Mouse (Mus musculus): Measurements from ENCODE around the gene Wfs1. TPM values are rescaled to one million over a fixed set of nuclear protein-coding genes. Genes with fewer than 3 reads are reported as not detected.
"Not testable (repeated sequence)": the region's sequence is repeated elsewhere in the genome, so short reads cannot be mapped to it uniquely, and the experiment has no call there.

Wfs1 gene
- polyA plus RNA-seq, 1 experiment from 2014 or later: 18.4 TPM

DNA sequence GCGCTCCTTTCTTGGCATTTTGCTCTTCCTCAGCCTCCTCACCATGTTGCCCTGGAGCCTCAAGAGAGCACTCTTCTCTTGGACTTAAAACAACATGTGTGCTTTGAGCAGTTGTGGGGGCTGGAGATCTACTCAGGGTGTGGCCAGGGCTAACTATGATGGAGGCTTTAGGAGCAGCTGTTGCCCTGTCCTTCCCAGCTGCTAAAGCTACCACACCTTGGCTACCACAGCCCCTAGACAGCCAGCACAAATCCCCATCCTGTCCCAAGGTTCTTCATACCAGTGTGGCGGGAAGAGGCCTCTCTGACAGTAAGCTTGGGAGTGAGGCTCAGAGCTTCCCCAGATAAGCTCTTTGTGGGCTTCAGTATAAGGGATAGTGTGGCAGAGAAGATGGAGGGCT lies 43.3 kb downstream of the Wfs1 start:
- no peaks in the 10 kb centered on the region for H3K9me3 ChIP-seq (replicated peaks; ENCODE audit: control insufficient read depth, low read length)
- no peak for ATAC-seq (replicated peaks; ENCODE audit: extremely low read depth, insufficient read depth, low FRiP score)
- 83% methylated on average over 2 of the region's 2 CpGs for WGBS
- no peak overlapping the region for H3K27ac ChIP-seq (ENCODE audit: low read length)
- H3K36me3 ChIP-seq (ENCODE audit: control insufficient read depth, insufficient read depth): no peaks in the 10 kb centered on the region
- no peak overlapping the region for H3K9ac ChIP-seq (ENCODE audit: low read length)
- H3K4me2 ChIP-seq (ENCODE audit: low read depth, low read length): no peak overlapping the region
- no peak overlapping the region for H3K4me3 ChIP-seq (ENCODE audit: low read length)
- H3K27me3 ChIP-seq (ENCODE audit: control insufficient read depth, insufficient read depth, low read length): peaks cover 9% of the 10 kb centered on the region; the same call in 1 of the 2 replicates
- no peaks in the 10 kb centered on the region for H3K4me1 ChIP-seq (ENCODE audit: control insufficient read depth, insufficient read depth, low read length)

DNA sequence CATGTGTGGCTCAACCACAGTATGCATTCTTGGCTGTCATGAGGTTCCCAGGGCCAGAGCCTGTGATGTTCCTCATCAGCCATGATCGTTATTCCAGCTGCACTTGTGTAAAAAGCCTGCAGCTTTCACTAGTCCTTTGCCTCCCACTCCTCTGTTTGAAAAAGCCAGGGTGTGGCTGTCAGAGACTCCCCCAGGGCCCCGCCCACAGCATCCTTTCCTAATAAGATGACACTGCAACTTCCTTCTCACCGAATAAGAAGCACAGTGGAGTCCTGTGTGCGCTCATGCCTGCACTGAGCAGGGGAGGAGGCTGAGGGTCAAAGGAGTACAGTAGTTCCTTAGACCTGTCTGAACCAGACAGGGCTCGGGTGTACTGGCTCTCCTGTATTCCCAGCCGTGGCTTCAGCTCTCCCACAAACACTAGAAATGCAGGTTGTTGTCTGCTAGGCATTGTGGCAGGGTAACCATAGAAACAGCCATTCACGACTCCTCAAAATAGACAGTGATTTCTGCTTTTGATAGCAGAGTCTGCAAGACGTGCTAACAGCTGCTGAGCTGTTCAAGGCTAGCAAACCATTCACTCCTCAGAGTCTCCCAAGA lies 43.8 kb downstream of the Wfs1 start:
- Histone ChIP-seq H3K4me1 (ENCODE audit: control insufficient read depth, insufficient read depth, low read length) (no peaks in the 10 kb centered on the region), H3K4me2 (ENCODE audit: low read depth, low read length) (no peak overlapping the region), H3K9ac (ENCODE audit: low read length) (no peak overlapping the region), H3K27ac (ENCODE audit: low read length) (no peak overlapping the region), H3K27me3 (ENCODE audit: control insufficient read depth, insufficient read depth, low read length) (peaks cover 9% of the 10 kb centered on the region; the same call in 1 of the 2 replicates), H3K9me3 (replicated peaks; ENCODE audit: control insufficient read depth, low read length) (no peaks in the 10 kb centered on the region), H3K4me3 (ENCODE audit: low read length) (no peak overlapping the region), H3K36me3 (ENCODE audit: control insufficient read depth, insufficient read depth) (no peaks in the 10 kb centered on the region)
- WGBS: 42% methylated on average over 8 of the region's 8 CpGs
- ATAC-seq (replicated peaks; ENCODE audit: extremely low read depth, insufficient read depth, low FRiP score): no peak

DNA sequence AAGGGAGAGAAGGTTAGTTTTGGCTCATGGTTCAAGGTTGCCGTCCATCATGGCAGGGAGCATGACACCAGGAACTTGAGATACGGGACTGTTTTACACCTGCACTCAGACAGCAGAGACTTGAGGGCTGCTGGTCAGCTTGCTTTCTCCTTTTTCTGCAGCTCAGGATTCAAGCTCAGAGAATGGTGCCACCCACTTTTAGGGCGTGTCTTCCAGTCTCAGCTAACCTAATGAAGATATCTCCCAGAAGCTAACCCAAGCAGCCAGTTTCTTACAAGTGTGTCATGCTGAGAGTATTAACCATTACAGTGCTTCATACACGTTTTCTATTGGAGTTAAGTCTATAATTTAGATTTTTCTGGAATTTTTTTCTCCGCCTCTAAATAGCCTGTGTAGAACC lies 44.5 kb downstream of the Wfs1 start:
- Histone ChIP-seq H3K9ac (ENCODE audit: low read length) (no peak overlapping the region), H3K36me3 (ENCODE audit: control insufficient read depth, insufficient read depth) (no peaks in the 10 kb centered on the region), H3K4me2 (ENCODE audit: low read depth, low read length) (no peak overlapping the region), H3K4me3 (ENCODE audit: low read length) (no peak overlapping the region), H3K27ac (ENCODE audit: low read length) (no peak overlapping the region), H3K9me3 (replicated peaks; ENCODE audit: control insufficient read depth, low read length) (no peaks in the 10 kb centered on the region), H3K4me1 (ENCODE audit: control insufficient read depth, insufficient read depth, low read length) (no peaks in the 10 kb centered on the region), H3K27me3 (ENCODE audit: control insufficient read depth, insufficient read depth, low read length) (peaks cover 9% of the 10 kb centered on the region; the same call in 1 of the 2 replicates)
- no peak for ATAC-seq (replicated peaks; ENCODE audit: extremely low read depth, insufficient read depth, low FRiP score)
- whole genome bisulfite sequencing: 56% methylated on average over 5 of the region's 5 CpGs

DNA sequence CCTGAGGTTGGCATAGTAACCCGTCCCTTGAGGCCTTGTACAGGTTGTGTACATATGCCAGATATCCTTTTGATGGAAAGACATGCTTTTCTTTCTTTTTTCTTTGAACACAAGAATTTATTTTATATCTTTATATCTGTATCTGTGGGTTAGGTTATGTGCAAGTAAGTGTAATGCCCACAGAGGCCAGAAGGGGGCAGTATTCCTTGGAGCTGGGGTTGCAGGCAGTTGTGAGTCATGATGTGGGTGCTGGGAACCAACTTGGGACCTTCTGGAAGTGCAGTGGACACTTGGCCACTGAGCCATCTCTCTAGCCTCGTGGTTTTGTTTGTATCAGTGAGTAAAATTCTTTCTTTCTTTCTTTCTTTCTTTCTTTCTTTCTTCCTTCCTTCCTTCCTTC lies 46.6 kb downstream of the Wfs1 start:
- H3K4me3 ChIP-seq (ENCODE audit: low read length): no peak overlapping the region
- no peak for ATAC-seq (replicated peaks; ENCODE audit: extremely low read depth, insufficient read depth, low FRiP score)
- no peak overlapping the region for H3K9ac ChIP-seq (ENCODE audit: low read length)
- H3K9me3 ChIP-seq (replicated peaks; ENCODE audit: control insufficient read depth, low read length): no peaks in the 10 kb centered on the region
- no peak overlapping the region for H3K4me2 ChIP-seq (ENCODE audit: low read depth, low read length)
- no peaks in the 10 kb centered on the region for H3K36me3 ChIP-seq (ENCODE audit: control insufficient read depth, insufficient read depth)
- H3K27ac ChIP-seq (ENCODE audit: low read length): no peak overlapping the region
- peaks cover 3% of the 10 kb centered on the region; the same call in 1 of the 2 replicates for H3K27me3 ChIP-seq (ENCODE audit: control insufficient read depth, insufficient read depth, low read length)
- no peaks in the 10 kb centered on the region for H3K4me1 ChIP-seq (ENCODE audit: control insufficient read depth, insufficient read depth, low read length)
- 76% methylated on average over 2 of the region's 2 CpGs for WGBS

DNA sequence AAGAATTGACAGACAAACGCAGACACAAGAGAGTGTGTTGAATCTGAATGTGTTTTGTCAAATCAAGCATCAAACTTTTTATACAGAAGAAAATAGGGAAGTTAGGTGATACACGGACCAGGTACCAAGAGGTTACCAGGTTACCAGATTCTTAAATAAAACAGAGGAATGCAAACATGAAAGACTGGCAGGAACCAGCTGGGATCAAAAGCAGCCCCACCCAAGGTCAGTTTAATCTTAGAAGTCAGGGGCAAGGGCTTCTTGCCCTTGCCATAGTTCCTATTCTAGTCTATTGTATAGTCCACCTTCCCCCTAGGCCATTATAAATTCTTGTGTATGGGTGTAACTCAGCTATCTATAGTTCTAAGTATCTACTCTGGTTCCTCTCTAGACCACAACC lies 50.0 kb downstream of the Wfs1 start:
- H3K27ac ChIP-seq (ENCODE audit: low read length); ATAC-seq (replicated peaks; ENCODE audit: extremely low read depth, insufficient read depth, low FRiP score); H3K9ac ChIP-seq (ENCODE audit: low read length); H3K4me2 ChIP-seq (ENCODE audit: low read depth, low read length); H3K27me3 ChIP-seq (ENCODE audit: control insufficient read depth, insufficient read depth, low read length); H3K9me3 ChIP-seq (replicated peaks; ENCODE audit: control insufficient read depth, low read length); H3K4me3 ChIP-seq (ENCODE audit: low read length); H3K36me3 ChIP-seq (ENCODE audit: control insufficient read depth, insufficient read depth): not testable (repeated sequence)
- 57% methylated on average over 2 of the region's 2 CpGs for WGBS
- H3K4me1 ChIP-seq (ENCODE audit: control insufficient read depth, insufficient read depth, low read length): peaks cover 15% of the 10 kb centered on the region

DNA sequence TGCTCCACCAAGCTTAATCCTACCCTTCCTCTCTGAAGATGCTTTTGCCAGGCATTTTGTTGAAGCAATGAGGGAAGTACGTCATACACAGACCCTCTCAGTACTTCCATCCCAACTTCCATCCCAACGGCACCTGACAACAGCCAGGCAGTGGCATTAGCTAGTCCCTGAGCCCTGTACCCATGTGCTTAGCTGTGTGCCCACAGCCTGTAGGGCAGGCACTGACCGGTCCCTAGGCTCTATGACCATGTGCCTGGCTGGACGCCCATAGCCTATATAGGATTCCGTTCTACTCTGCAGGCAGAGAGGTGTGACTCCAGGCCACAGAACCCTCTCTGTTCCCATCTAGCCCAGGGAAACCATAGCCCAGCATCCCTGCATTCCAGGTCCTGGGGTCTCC lies 51.0 kb downstream of the Wfs1 start:
- 92% methylated on average over 5 of the region's 5 CpGs for WGBS
- no peak overlapping the region for H3K9ac ChIP-seq (ENCODE audit: low read length)

DNA sequence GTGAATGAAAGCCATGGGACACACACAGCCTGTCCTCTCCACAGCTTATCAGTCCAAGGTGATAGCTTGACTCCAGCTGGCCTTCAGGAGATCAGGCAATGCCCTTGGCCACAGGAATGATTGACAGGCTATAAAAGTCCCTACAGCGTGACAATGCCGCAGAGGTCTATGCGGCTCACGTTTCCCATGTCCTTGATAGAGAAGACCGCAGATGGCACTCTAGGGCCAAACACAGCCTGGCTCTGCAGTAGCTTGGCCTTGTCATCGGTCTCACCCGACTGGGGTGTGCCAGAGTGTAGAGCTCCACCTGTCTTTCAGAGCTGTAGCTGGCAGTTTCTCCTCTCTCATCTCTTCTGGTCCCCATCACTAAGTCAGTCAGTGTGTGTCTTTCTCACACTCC lies 52.5 kb downstream of the Wfs1 start:
- H3K4me1 ChIP-seq (ENCODE audit: control insufficient read depth, insufficient read depth, low read length): peaks cover 15% of the 10 kb centered on the region
- no peaks in the 10 kb centered on the region for H3K9me3 ChIP-seq (replicated peaks; ENCODE audit: control insufficient read depth, low read length)
- no peak overlapping the region for H3K4me3 ChIP-seq (ENCODE audit: low read length)
- no peak overlapping the region for H3K4me2 ChIP-seq (ENCODE audit: low read depth, low read length)
- no peak overlapping the region for H3K27ac ChIP-seq (ENCODE audit: low read length)
- WGBS: 41% methylated on average over 7 of the region's 7 CpGs
- H3K36me3 ChIP-seq (ENCODE audit: control insufficient read depth, insufficient read depth): no peaks in the 10 kb centered on the region
- peak; percentile 67 for ATAC-seq (replicated peaks; ENCODE audit: extremely low read depth, insufficient read depth, low FRiP score)
- H3K27me3 ChIP-seq (ENCODE audit: control insufficient read depth, insufficient read depth, low read length): no peaks in the 10 kb centered on the region; the same call in 1 of the 2 replicates
- H3K9ac ChIP-seq (ENCODE audit: low read length): no peak overlapping the region

More for the DNA sequence above, 51.0 kb downstream of the Wfs1 start:
- H3K4me3 ChIP-seq (ENCODE audit: low read length): no peak overlapping the region
- no peaks in the 10 kb centered on the region for H3K36me3 ChIP-seq (ENCODE audit: control insufficient read depth, insufficient read depth)
- H3K4me1 ChIP-seq (ENCODE audit: control insufficient read depth, insufficient read depth, low read length): peaks cover 15% of the 10 kb centered on the region
- H3K27me3 ChIP-seq (ENCODE audit: control insufficient read depth, insufficient read depth, low read length): no peaks in the 10 kb centered on the region; the same call in 1 of the 2 replicates
- H3K4me2 ChIP-seq (ENCODE audit: low read depth, low read length): no peak overlapping the region
- no peak overlapping the region for H3K27ac ChIP-seq (ENCODE audit: low read length)
- no peak for ATAC-seq (replicated peaks; ENCODE audit: extremely low read depth, insufficient read depth, low FRiP score)
- H3K9me3 ChIP-seq (replicated peaks; ENCODE audit: control insufficient read depth, low read length): no peaks in the 10 kb centered on the region

DNA sequence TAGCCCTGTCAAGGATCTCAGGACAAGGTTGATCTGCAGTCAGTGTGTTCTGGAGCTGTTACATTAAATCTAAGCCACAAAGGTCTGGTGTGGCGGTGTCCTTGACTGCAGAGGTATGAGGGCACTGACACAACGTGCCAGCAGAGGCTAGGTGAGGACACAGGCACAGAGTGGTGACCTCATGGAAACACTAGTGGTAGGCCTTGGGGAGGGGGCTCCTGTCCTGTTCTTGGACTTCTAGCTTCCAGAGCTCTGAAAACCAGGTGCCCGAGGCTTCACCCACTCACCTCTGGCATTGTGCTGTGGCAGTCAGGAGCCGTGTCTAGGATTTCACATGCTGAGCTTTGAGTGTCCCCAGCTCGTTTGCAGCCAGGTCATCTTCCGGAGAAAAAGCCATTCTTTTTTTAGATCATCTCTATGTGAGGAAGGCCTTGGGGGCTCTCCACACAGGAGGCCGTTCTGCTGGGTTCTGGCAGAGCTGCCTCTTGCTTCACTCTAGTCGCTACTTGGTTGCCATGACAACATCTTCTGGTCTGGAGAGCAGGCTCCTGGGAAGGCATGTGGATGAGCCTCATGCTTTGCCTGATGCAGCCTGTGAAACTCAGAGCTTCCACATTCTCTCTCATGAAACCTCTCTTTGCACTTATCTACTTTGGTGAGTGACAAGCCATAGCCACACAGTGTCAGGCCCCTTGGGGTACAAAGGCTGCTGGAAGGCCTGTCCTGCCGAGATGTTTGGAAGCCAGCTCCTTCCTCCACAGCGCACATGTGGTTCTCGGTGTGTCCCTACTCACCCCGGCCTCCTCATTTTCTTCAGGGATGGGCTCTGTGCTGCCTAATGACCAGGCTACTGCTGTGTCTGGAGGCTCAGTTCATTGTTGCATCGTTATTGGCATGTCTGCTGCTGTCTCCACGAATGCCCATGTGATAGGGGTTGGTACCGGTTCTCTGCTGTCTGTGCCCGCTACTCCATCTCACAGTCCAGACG lies 53.2 kb downstream of the Wfs1 start:
- Histone ChIP-seq H3K9me3 (replicated peaks; ENCODE audit: control insufficient read depth, low read length) (no peaks in the 10 kb centered on the region), H3K9ac (ENCODE audit: low read length) (no peak overlapping the region), H3K27me3 (ENCODE audit: control insufficient read depth, insufficient read depth, low read length) (no peaks in the 10 kb centered on the region; the same call in 1 of the 2 replicates), H3K4me1 (ENCODE audit: control insufficient read depth, insufficient read depth, low read length) (peaks cover 15% of the 10 kb centered on the region), H3K36me3 (ENCODE audit: control insufficient read depth, insufficient read depth) (no peaks in the 10 kb centered on the region), H3K4me3 (ENCODE audit: low read length) (no peak overlapping the region), H3K4me2 (ENCODE audit: low read depth, low read length) (no peak overlapping the region), H3K27ac (ENCODE audit: low read length) (no peak overlapping the region)
- WGBS: 45% methylated on average over 17 of the region's 17 CpGs
- ATAC-seq (replicated peaks; ENCODE audit: extremely low read depth, insufficient read depth, low FRiP score): 0 out of 2 replicates have a peak, but pooled peaks have one; percentile 26

DNA sequence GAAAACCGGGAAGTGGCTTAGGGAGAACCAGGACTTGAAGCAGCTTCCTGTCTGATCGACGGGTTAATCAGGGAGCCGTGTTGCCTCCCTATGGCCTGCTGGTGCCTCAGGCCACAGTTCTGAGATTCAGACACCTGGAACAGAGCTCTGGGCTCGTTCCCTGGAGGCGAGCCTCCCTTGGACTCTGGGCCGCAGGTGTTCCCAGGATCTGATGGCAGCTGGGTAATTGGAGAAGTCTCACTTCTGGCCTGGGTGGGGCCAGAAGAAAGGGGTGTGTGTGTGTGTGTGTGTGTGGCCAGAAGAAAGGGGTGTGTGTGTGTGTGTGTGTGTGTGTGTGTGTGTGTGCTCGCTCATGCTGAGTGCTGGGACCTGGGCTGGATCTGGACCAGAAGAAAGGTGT lies 55.6 kb downstream of the Wfs1 start:
- H3K4me2 ChIP-seq (ENCODE audit: low read depth, low read length): no peak overlapping the region
- H3K27ac ChIP-seq (ENCODE audit: low read length): no peak overlapping the region
- no peaks in the 10 kb centered on the region for H3K36me3 ChIP-seq (ENCODE audit: control insufficient read depth, insufficient read depth)
- no peak overlapping the region for H3K4me3 ChIP-seq (ENCODE audit: low read length)
- H3K9me3 ChIP-seq (replicated peaks; ENCODE audit: control insufficient read depth, low read length): no peaks in the 10 kb centered on the region
- no peaks in the 10 kb centered on the region; the same call in 1 of the 2 replicates for H3K27me3 ChIP-seq (ENCODE audit: control insufficient read depth, insufficient read depth, low read length)
- peaks cover 15% of the 10 kb centered on the region for H3K4me1 ChIP-seq (ENCODE audit: control insufficient read depth, insufficient read depth, low read length)
- no peak for ATAC-seq (replicated peaks; ENCODE audit: extremely low read depth, insufficient read depth, low FRiP score)
- WGBS: 61% methylated on average over 7 of the region's 8 CpGs
- no peak overlapping the region for H3K9ac ChIP-seq (ENCODE audit: low read length)

All from heart, embryonic 16.5 days (tissue).